Comparison of ENCODE assay signal across 8 mouse cellular contexts in the genomic region with DNA sequence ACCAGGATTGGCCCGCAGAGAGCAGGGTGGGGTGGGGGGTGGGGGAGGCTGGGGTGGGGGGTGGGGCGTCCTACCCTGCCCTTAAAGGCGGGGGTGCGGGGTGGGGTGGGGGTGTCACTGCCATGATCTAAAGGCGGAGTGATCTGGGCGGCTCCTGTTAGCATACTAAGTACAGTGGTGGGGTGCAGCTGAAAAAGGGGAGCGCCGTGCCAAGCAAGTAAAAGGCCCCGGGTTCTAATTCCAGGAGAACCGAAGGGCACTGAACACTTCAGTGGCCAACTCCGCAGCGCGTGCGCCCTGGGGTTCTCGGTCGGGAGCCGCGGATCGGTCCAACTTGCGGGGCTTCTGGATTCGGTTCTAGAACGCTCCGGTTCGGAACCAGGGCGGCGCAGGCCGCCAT. TPM values are rescaled to one million over a fixed set of nuclear protein-coding genes. Genes with fewer than 3 reads are reported as not detected.
DNase-seq lines count a peak whose midpoint lies in the region; ATAC-seq and TF ChIP-seq lines count a peak whose summit lies in the region.

No protein-coding gene starts in this region.

- TF ChIP-seq EP300 in liver, postnatal 0 days (IDR thresholded peaks at IDR 0.05; ENCODE audit: low read depth): no peak

- H3K36me3 ChIP-seq in heart, embryonic 13.5 days: peaks cover 5% of the 10 kb centered on the region; the same call in 1 of the 2 replicates
- peaks cover 18% of the 10 kb centered on the region for H3K36me3 ChIP-seq in forebrain, embryonic 15.5 days
- 0 out of 2 replicates have a peak, but pooled peaks cover 2% of the 10 kb centered on the region for H3K36me3 ChIP-seq in liver, postnatal 0 days (replicated peaks; ENCODE audit: insufficient read depth, low read length)

- peak overlapping the region; percentile 53; the same call in 1 of the 2 replicates for H3K27ac ChIP-seq in heart, embryonic 13.5 days (replicated peaks)
- H3K27ac ChIP-seq in forebrain, embryonic 15.5 days (replicated peaks): no peak overlapping the region; the same call in 1 of the 2 replicates
- peak overlapping the region; percentile 81 for H3K27ac ChIP-seq in liver, postnatal 0 days (ENCODE audit: low read depth)

- ATAC-seq in heart, embryonic 13.5 days (ENCODE audit: extremely low read depth, insufficient number of reproducible peaks, low FRiP score, low TSS enrichment): peak; percentile 26; the same call in 1 of the 2 replicates
- ATAC-seq in forebrain, embryonic 15.5 days (replicated peaks): no peak; the same call in 1 of the 2 replicates
- peak; percentile 65 for ATAC-seq in liver, postnatal 0 days

- H3K9ac ChIP-seq in heart, embryonic 13.5 days: peak overlapping the region; percentile 86
- peak overlapping the region; percentile 55 for H3K9ac ChIP-seq in forebrain, embryonic 15.5 days (replicated peaks)
- H3K9ac ChIP-seq in liver, postnatal 0 days (replicated peaks): peak overlapping the region; percentile 75

- H3K9me3 ChIP-seq in heart, embryonic 13.5 days: no peaks in the 10 kb centered on the region
- no peaks in the 10 kb centered on the region for H3K9me3 ChIP-seq in forebrain, embryonic 15.5 days
- H3K9me3 ChIP-seq in liver, postnatal 0 days (ENCODE audit: low read length): no peaks in the 10 kb centered on the region

- no peak for DNase-seq in heart, postnatal 25 days (ENCODE audit: low spot score)
- DNase-seq in ES-CJ7 (ENCODE audit: low read depth, low spot score): peak; percentile 75
- no peak for DNase-seq in liver, postnatal 0 days
- DNase-seq in right cerebral cortex, postnatal 14 days: no peak
- DNase-seq in gastrocnemius, postnatal 4 days (ENCODE audit: low spot score in 2 of 2): no peak
- DNase-seq in frontal cortex, postnatal 14 days (ENCODE audit: low spot score in 2 of 2): no peak

- intact Hi-C loops in heart, postnatal 25 days (cut with DNase I): loop anchor here (1.0 to 10.0 kb wide), 4 partner anchors 18 to 310 kb away; partner anchors contain the start of genes Tlr2 and Tmem131l

- peaks cover 5% of the 10 kb centered on the region; the same call in 1 of the 2 replicates for H3K4me1 ChIP-seq in heart, embryonic 13.5 days
- peaks cover 14% of the 10 kb centered on the region for H3K4me1 ChIP-seq in forebrain, embryonic 15.5 days
- H3K4me1 ChIP-seq in liver, postnatal 0 days (ENCODE audit: insufficient read depth): peaks cover 8% of the 10 kb centered on the region

- H3K27me3 ChIP-seq in heart, embryonic 13.5 days (replicated peaks): no peaks in the 10 kb centered on the region
- H3K27me3 ChIP-seq in forebrain, embryonic 15.5 days: no peaks in the 10 kb centered on the region
- H3K27me3 ChIP-seq in liver, postnatal 0 days (ENCODE audit: insufficient read depth, low read length): no peaks in the 10 kb centered on the region

- peak overlapping the region; percentile 72 for H3K4me3 ChIP-seq in heart, embryonic 13.5 days
- H3K4me3 ChIP-seq in forebrain, embryonic 15.5 days: peak overlapping the region; percentile 58
- H3K4me3 ChIP-seq in liver, postnatal 0 days (ENCODE audit: low read depth, low read length): peak overlapping the region; percentile 62

- WGBS in heart, embryonic 13.5 days: 1% methylated on average over 27 of the region's 27 CpGs
- WGBS in forebrain, embryonic 15.5 days: under 1% methylated on average over 27 of the region's 27 CpGs
- WGBS in liver, postnatal 0 days (ENCODE audit: insufficient replicate concordance): 1% methylated on average over 27 of the region's 27 CpGs

- H3K4me2 ChIP-seq in heart, embryonic 13.5 days: peak overlapping the region; percentile 99
- peak overlapping the region; percentile 99 for H3K4me2 ChIP-seq in forebrain, embryonic 15.5 days (replicated peaks)
- H3K4me2 ChIP-seq in liver, postnatal 0 days (ENCODE audit: low read depth, low read length): peak overlapping the region; percentile 97

- no peak for TF ChIP-seq CTCF in liver, postnatal 0 days (IDR thresholded peaks at IDR 0.05; ENCODE audit: low read depth)

RNA-seq across cellular contexts. Expression of gene Mnd1, which starts 0.4 kb away (rescaled TPM):
- 7.6 and 9.2 TPM in 2 replicates for polyA plus RNA-seq in heart, embryonic 13.5 days (2015; fragmentation: Nextera tagmentation; extraction: Ambion mirVana)
- total RNA-seq in heart, postnatal 25 days (2021): 1 to 10 TPM; 3.2 to 4.2 TPM
- polyA plus RNA-seq in forebrain, embryonic 15.5 days (2015; fragmentation: Nextera tagmentation; extraction: Ambion mirVana): 2.5 and 3.9 TPM in 2 replicates
- 8.3 and 9.9 TPM in 2 replicates for polyA plus RNA-seq in liver, postnatal 0 days (2015; fragmentation: Nextera tagmentation; extraction: Ambion mirVana)
- total RNA-seq in gastrocnemius, postnatal 4 days (2021): 10 to 100 TPM in 1 of 2 experiments, 1 to 10 TPM in 1; 8.3 to 11.7 TPM

RNA-seq across cellular contexts. Expression of gene Gm6525, which starts 18.8 kb away (rescaled TPM):
- polyA plus RNA-seq in heart, embryonic 13.5 days (2015; fragmentation: Nextera tagmentation; extraction: Ambion mirVana): 0.24 and 0.28 TPM in 2 replicates
- not detected for total RNA-seq in heart, postnatal 25 days (2021)
- polyA plus RNA-seq in forebrain, embryonic 15.5 days (2015; fragmentation: Nextera tagmentation; extraction: Ambion mirVana): 3.3 and 4.2 TPM in 2 replicates
- 0.14 and 0.21 TPM in 2 replicates for polyA plus RNA-seq in liver, postnatal 0 days (2015; fragmentation: Nextera tagmentation; extraction: Ambion mirVana)
- total RNA-seq in gastrocnemius, postnatal 4 days (2021): under 1 TPM; 0.36 to 0.37 TPM
